Mouse (Mus musculus) heart, embryonic 14.5 days (tissue): ENCODE measurements around the gene Psap. TPM values are rescaled to one million over a fixed set of nuclear protein-coding genes. Genes with fewer than 3 reads are reported as not detected.
A peak's percentile ranks its signal among the peaks of the same experiment; 100 is the strongest.
"Not testable (repeated sequence)": the region's sequence is repeated elsewhere in the genome, so short reads cannot be mapped to it uniquely, and the experiment has no call there.

ENCODE experiments used
- ATAC-seq: fragments of 200-750 bp; cut with Nextera tagmentation; 2 replicates; pipeline ENCODE4 v1.8.0; 2017; ENCODE audit warnings: low read depth, moderate TSS enrichment; ENCODE audit not compliant: insufficient number of reproducible peaks, insufficient read depth, low FRiP score
- H3K27ac ChIP-seq, 2 experiments: fragments of 200-500 bp in 1 of 2; fragments of 300-500 bp in 1 of 2; sonication (generic) in 1 of 2; replicated peaks in 1 of 2; 2 replicates each; pipeline ENCODE4 v1.5.1; 2012 to 2014; ENCODE audit warnings: low read depth in 2 of 2, low read length in 2 of 2, control low read depth in 1 of 2, mild to moderate bottlenecking in 1 of 2, mixed read lengths in 1 of 2; ENCODE audit not compliant: control insufficient read depth in 1 of 2, insufficient read depth in 1 of 2
- H3K27me3 ChIP-seq: fragments of 300-500 bp; sonication (generic); 2 replicates; pipeline ENCODE4 v1.6.1; 2014; ENCODE audit warnings: mild to moderate bottlenecking, low read length, control low read depth; ENCODE audit not compliant: control insufficient read depth, insufficient read depth
- H3K36me3 ChIP-seq: fragments of 300-500 bp; sonication (generic); 2 replicates; pipeline ENCODE4 v1.6.1; 2014; ENCODE audit warnings: mild to moderate bottlenecking, control low read depth, low read length, mixed read lengths; ENCODE audit not compliant: control insufficient read depth, insufficient read depth
- H3K4me1 ChIP-seq, 2 experiments: fragments of 200-500 bp in 1 of 2; fragments of 300-500 bp in 1 of 2; sonication (generic) in 1 of 2; 2 replicates each; pipeline ENCODE4 v1.6.1; 2012 to 2014; ENCODE audit warnings: low read length in 2 of 2, control low read depth in 1 of 2, mixed read lengths in 1 of 2; ENCODE audit not compliant: control insufficient read depth in 2 of 2, insufficient read depth in 2 of 2
- H3K4me2 ChIP-seq: fragments of 300-500 bp; sonication (generic); 2 replicates; pipeline ENCODE4 v1.6.1; 2014; ENCODE audit warnings: mild to moderate bottlenecking, low read length
- H3K4me3 ChIP-seq, 2 experiments: fragments of 200-500 bp in 1 of 2; fragments of 300-500 bp in 1 of 2; sonication (generic) in 1 of 2; 2 replicates each; pipeline ENCODE4 v1.5.1; 2012 to 2014; ENCODE audit warnings: low read length in 2 of 2, mild to moderate bottlenecking in 2 of 2, control low read depth in 1 of 2, low read depth in 1 of 2, moderate library complexity in 1 of 2; ENCODE audit not compliant: control insufficient read depth in 1 of 2, insufficient read depth in 1 of 2
- H3K9ac ChIP-seq: fragments of 300-500 bp; sonication (generic); 2 replicates; pipeline ENCODE4 v1.6.1; 2014; ENCODE audit warnings: mild to moderate bottlenecking, low read length
- H3K9me3 ChIP-seq: fragments of 300-500 bp; sonication (generic); 2 replicates; pipeline ENCODE4 v1.6.1; 2016; ENCODE audit warnings: low read length, control low read depth; ENCODE audit not compliant: control insufficient read depth
- WGBS: fragments of 180-500 bp; shearing (Covaris S2); extraction: QIAGEN DNeasy Blood & Tissue Kit; methylation state at CpG from one replicate; pipeline ENCODE4 v1.1.7; 2014; 5-methylcytosine and 5-hydroxymethylcytosine counted together
- polyA plus RNA-seq: library from polyadenylated mRNA; unstranded; fragments of >200 nt; fragmentation: Nextera tagmentation; extraction: Ambion mirVana; gene quantifications from 2 replicates; pipeline ENCODE4 v1.2.1, GENCODE M21; 2014

The Psap gene
- polyA plus RNA-seq, 1 experiment from 2014 or later, result 98.1 TPM

- WGBS, result 85% methylated on average over 6 of the region's 6 CpGs
- no peaks in the 10 kb centered on the region for H3K27me3 ChIP-seq
Observed at GRCm38 (mm10) chr10:60240416-60240815, 37.0 kb upstream of the Psap start.

DNA sequence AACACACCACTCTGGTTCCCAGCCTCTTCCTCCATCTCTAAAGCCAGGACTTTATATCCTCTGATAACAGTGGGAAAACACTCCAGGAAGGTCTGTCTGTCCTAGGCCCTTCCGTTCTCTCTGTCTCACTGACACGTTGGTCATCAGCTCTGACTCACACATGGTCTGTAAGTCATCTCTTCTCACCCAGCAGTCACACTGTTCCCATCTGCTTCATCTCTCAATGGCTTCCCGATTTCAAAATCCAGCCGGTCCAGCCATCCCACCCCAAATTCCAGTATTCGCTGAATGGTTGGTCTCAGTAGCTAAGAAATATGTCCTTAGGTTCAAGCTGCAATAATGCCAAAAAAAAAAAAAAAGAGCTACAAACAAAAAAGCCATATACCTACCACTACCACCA lies 33.5 kb upstream of the Psap start:
- no peak overlapping the region for H3K4me2 ChIP-seq
- no peak overlapping the region for H3K27ac ChIP-seq
- H3K9me3 ChIP-seq, result 0 out of 2 replicates have a peak, but pooled peaks cover 2% of the 10 kb centered on the region
- H3K4me3 ChIP-seq, result no peak overlapping the region
- no peak for ATAC-seq
- no peaks in the 10 kb centered on the region for H3K4me1 ChIP-seq
- no peaks in the 10 kb centered on the region for H3K36me3 ChIP-seq
- no peak overlapping the region for H3K9ac ChIP-seq
- WGBS, result 58% methylated on average over 5 of the region's 5 CpGs
- H3K27me3 ChIP-seq, result no peaks in the 10 kb centered on the region

More at GRCm38 (mm10) chr10:60240416-60240815, 37.0 kb upstream of the Psap start:
- Histone ChIP-seq H3K9ac (no peak overlapping the region), H3K4me3 (no peak overlapping the region), H3K27ac (no peak overlapping the region), H3K36me3 (no peaks in the 10 kb centered on the region), H3K4me2 (no peak overlapping the region), H3K4me1 (no peaks in the 10 kb centered on the region), H3K9me3 (0 out of 2 replicates have a peak, but pooled peaks cover 2% of the 10 kb centered on the region)
- ATAC-seq, result no peak

- Histone ChIP-seq H3K4me1 (no peaks in the 10 kb centered on the region), H3K4me2 (no peak overlapping the region), H3K9ac (no peak overlapping the region), H3K36me3 (no peaks in the 10 kb centered on the region), H3K4me3 (no peak overlapping the region), H3K9me3 (0 out of 2 replicates have a peak, but pooled peaks cover 2% of the 10 kb centered on the region), H3K27me3 (no peaks in the 10 kb centered on the region), H3K27ac (no peak overlapping the region)
- ATAC-seq, result peak; percentile 31; the same call in 1 of the 2 replicates
- WGBS, result 1% methylated on average over 8 of the region's 8 CpGs
Observed at GRCm38 (mm10) chr10:60245041-60245440, 32.4 kb upstream of the Psap start.

GRCm38 (mm10) chr10:60245635-60246034 lies 31.8 kb upstream of the Psap start:
- H3K36me3 ChIP-seq, result no peaks in the 10 kb centered on the region
- no peaks in the 10 kb centered on the region for H3K27me3 ChIP-seq
- no peak overlapping the region for H3K27ac ChIP-seq
- 73% methylated on average over 7 of the region's 7 CpGs for WGBS
- ATAC-seq, result no peak
- H3K4me2 ChIP-seq, result no peak overlapping the region
- no peaks in the 10 kb centered on the region for H3K9me3 ChIP-seq
- no peak overlapping the region for H3K9ac ChIP-seq
- no peaks in the 10 kb centered on the region for H3K4me1 ChIP-seq
- H3K4me3 ChIP-seq, result no peak overlapping the region

- no peak for ATAC-seq
- H3K27ac ChIP-seq, result no peak overlapping the region
- no peaks in the 10 kb centered on the region for H3K36me3 ChIP-seq
- no peak overlapping the region for H3K4me2 ChIP-seq
- no peaks in the 10 kb centered on the region for H3K27me3 ChIP-seq
- no peak overlapping the region for H3K9ac ChIP-seq
- H3K9me3 ChIP-seq, result no peaks in the 10 kb centered on the region
- 35% methylated on average over 5 of the region's 5 CpGs for WGBS
- H3K4me3 ChIP-seq, result no peak overlapping the region
- H3K4me1 ChIP-seq, result no peaks in the 10 kb centered on the region
Observed at GRCm38 (mm10) chr10:60246519-60246918, 30.9 kb upstream of the Psap start.

DNA sequence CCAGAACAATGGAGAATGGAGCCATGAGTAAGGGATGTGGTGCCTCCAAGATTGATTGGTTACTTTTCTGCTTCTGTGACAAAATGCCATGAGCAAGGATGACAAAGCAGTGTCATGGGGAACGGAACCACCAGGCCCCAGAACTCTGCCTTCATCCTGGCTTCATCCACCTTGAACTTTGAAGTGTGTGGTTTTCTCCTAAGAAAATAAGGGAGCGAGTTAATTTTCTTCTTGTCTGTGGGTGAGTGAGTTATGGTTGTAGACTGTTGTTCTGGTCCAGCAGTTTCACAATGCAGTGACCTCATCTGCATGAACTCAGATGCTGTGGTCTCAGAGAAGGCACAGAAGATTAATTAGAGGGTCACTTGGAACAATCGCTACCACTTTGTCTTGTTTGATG lies 29.1 kb upstream of the Psap start:
- H3K4me3 ChIP-seq, H3K4me2 ChIP-seq, H3K27me3 ChIP-seq, H3K27ac ChIP-seq, H3K36me3 ChIP-seq, H3K4me1 ChIP-seq, H3K9me3 ChIP-seq, ATAC-seq, H3K9ac ChIP-seq: not testable (repeated sequence)
- 84% methylated on average over 3 of the region's 3 CpGs for WGBS

- H3K27ac ChIP-seq, result no peak overlapping the region
- ATAC-seq, result no peak
- no peaks in the 10 kb centered on the region for H3K4me1 ChIP-seq
- no peaks in the 10 kb centered on the region for H3K36me3 ChIP-seq
- H3K4me2 ChIP-seq, result no peak overlapping the region
- WGBS, result 85% methylated on average over 13 of the region's 13 CpGs
- H3K9me3 ChIP-seq, result no peaks in the 10 kb centered on the region
- H3K9ac ChIP-seq, result no peak overlapping the region
- no peak overlapping the region for H3K4me3 ChIP-seq
- no peaks in the 10 kb centered on the region for H3K27me3 ChIP-seq
Observed at GRCm38 (mm10) chr10:60250426-60250965, 26.9 kb upstream of the Psap start.

DNA sequence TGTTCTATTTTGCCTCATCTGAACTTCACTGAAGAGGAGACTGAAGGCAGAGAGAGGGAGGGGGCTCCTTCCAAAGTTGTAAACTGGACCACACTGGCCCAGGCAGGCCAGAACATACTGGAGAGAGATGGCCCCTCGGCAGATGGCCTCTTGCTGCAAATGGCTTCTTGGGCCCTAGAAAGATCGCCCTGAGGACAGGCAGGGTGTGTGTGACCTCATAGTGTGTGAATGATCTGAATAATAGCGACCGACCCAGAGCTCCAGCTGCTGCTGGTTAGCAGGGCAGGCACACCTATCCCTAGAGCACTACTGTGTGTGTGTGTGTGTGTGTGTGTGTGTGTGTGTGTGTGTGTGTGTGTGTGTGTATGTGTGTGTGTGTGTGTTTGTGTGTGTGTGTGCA lies 25.2 kb upstream of the Psap start:
- 0 out of 4 replicates have a peak, but pooled peaks cover 0 to 3% of the 10 kb centered on the region in 2 experiments for H3K4me1 ChIP-seq
- ATAC-seq, result no peak; the same call in 1 of the 2 replicates
- H3K4me3 ChIP-seq, result no peak overlapping the region
- no peak overlapping the region for H3K9ac ChIP-seq
- no peak overlapping the region for H3K4me2 ChIP-seq
- H3K27me3 ChIP-seq, result no peaks in the 10 kb centered on the region
- no peaks in the 10 kb centered on the region for H3K36me3 ChIP-seq
- no peaks in the 10 kb centered on the region for H3K9me3 ChIP-seq
- no peak overlapping the region for H3K27ac ChIP-seq
- WGBS, result 77% methylated on average over 4 of the region's 4 CpGs
